Mouse (Mus musculus) heart, postnatal 0 days (tissue): Measurements from ENCODE around the gene Hspa1l.

Source experiments
- CTCF ChIP-seq: IDR thresholded peaks from 2 replicates; pipeline ENCODE4 v1.5.1; 2016; ENCODE audit warnings: antibody characterized with exemption, control low read depth, low read depth
- EP300 ChIP-seq: IDR thresholded peaks from 2 replicates; pipeline ENCODE4 v1.6.1; 2016; ENCODE audit warnings: antibody characterized with exemption, low read depth

GRCm38 (mm10) chr17:34946486-34947140, 25.9 kb upstream of the Hspa1l start:
- no peak for TF ChIP-seq CTCF
- TF ChIP-seq EP300 = no peak
